Mouse (Mus musculus) lung, embryonic 16.5 days (tissue): ENCODE results near the gene Tmem97. TPM values are rescaled to one million over a fixed set of nuclear protein-coding genes. Genes with fewer than 3 reads are reported as not detected.
"Not testable (repeated sequence)": the region's sequence is repeated elsewhere in the genome, so short reads cannot be mapped to it uniquely, and the experiment has no call there.

Source experiments
- ATAC-seq: fragments of 200-750 bp; cut with Nextera tagmentation; 2 replicates; pipeline ENCODE4 v1.8.0; 2017; ENCODE audit warnings: low read depth, mild to moderate bottlenecking, moderate library complexity
- H3K27ac ChIP-seq: fragments of 300-500 bp; sonication (generic); 2 replicates; pipeline ENCODE4 v1.5.1; 2014; ENCODE audit warnings: mild to moderate bottlenecking, control low read depth, low read length
- H3K27me3 ChIP-seq: fragments of 300-500 bp; sonication (generic); 2 replicates; pipeline ENCODE4 v1.6.1; 2014; ENCODE audit warnings: low read depth, low read length, mixed read lengths; ENCODE audit not compliant: control insufficient read depth, insufficient read depth
- H3K36me3 ChIP-seq: fragments of 300-500 bp; sonication (generic); 2 replicates; pipeline ENCODE4 v1.6.1; 2014; ENCODE audit warnings: low read length; ENCODE audit not compliant: control insufficient read depth, insufficient read depth
- H3K4me1 ChIP-seq: fragments of 300-500 bp; sonication (generic); replicated peaks from 2 replicates; pipeline ENCODE4 v1.6.1; 2014; ENCODE audit warnings: low read length, mixed read lengths; ENCODE audit not compliant: control insufficient read depth, insufficient read depth
- H3K4me2 ChIP-seq: fragments of 300-500 bp; sonication (generic); 2 replicates; pipeline ENCODE4 v1.6.1; 2014; ENCODE audit warnings: low read depth, low read length, control low read depth
- H3K4me3 ChIP-seq: fragments of 300-500 bp; sonication (generic); 2 replicates; pipeline ENCODE4 v1.5.1; 2014; ENCODE audit warnings: mild to moderate bottlenecking, low read length, control low read depth
- H3K9ac ChIP-seq: fragments of 300-500 bp; sonication (generic); 2 replicates; pipeline ENCODE4 v1.6.1; 2014; ENCODE audit warnings: low read length, control low read depth
- H3K9me3 ChIP-seq: fragments of 300-500 bp; sonication (generic); 2 replicates; pipeline ENCODE4 v1.6.1; 2016; ENCODE audit warnings: low read length; ENCODE audit not compliant: control insufficient read depth
- WGBS: fragments of 180-500 bp; shearing (Covaris S2); extraction: QIAGEN DNeasy Blood & Tissue Kit; methylation state at CpG from one replicate; pipeline ENCODE4 v1.1.7; 2014; 5-methylcytosine and 5-hydroxymethylcytosine counted together
- polyA plus RNA-seq: library from polyadenylated mRNA; unstranded; fragments of >200 nt; fragmentation: Nextera tagmentation; extraction: Ambion mirVana; gene quantifications from 2 replicates; pipeline ENCODE4 v1.2.1, GENCODE M21; 2015

Gene Tmem97
- polyA plus RNA-seq, 1 experiment from 2014 or later: 71.5 TPM

GRCm38 (mm10) chr11:78536690-78537084 is 13.9 kb downstream of the Tmem97 start:
- peak overlapping the region; percentile 92 for H3K4me2 ChIP-seq
- WGBS: under 1% methylated on average over 14 of the region's 14 CpGs

GRCm38 (mm10) chr11:78536080-78536689 is 14.4 kb downstream of the Tmem97 start, which contains the start of the genes Tnfaip1 and Ift20:
Gene Tnfaip1 (minus strand): TSS chr11:78536332.
Gene Ift20 (plus strand): TSS chr11:78536361.
- H3K27me3 ChIP-seq: no peaks in the 10 kb centered on the region
- peak within 1 kb of the TSS; percentile 97 for H3K27ac ChIP-seq
- peak; percentile 98 for ATAC-seq
- WGBS: under 1% methylated on average over 52 of the region's 52 CpGs
- peak within 1 kb of the TSS; percentile 92 for H3K9ac ChIP-seq
- peaks cover 23% of the 10 kb centered on the region for H3K4me1 ChIP-seq
- no peaks in the 10 kb centered on the region for H3K9me3 ChIP-seq
- H3K4me3 ChIP-seq: peak within 1 kb of the TSS; percentile 97
- H3K4me2 ChIP-seq: peak within 1 kb of the TSS; percentile 92
- H3K36me3 ChIP-seq: peaks cover 14% of the 10 kb centered on the region

More at GRCm38 (mm10) chr11:78536690-78537084, 13.9 kb downstream of the Tmem97 start:
- peak; percentile 0; the same call in 1 of the 2 replicates for ATAC-seq
- Histone ChIP-seq H3K9ac (peak overlapping the region; percentile 89), H3K27ac (peak overlapping the region; percentile 79), H3K4me1 (peaks cover 21% of the 10 kb centered on the region), H3K4me3 (peak overlapping the region; percentile 97), H3K9me3 (no peaks in the 10 kb centered on the region), H3K36me3 (peaks cover 14% of the 10 kb centered on the region), H3K27me3 (no peaks in the 10 kb centered on the region)

GRCm38 (mm10) chr11:78535376-78536079 is 15.0 kb downstream of the Tmem97 start:
- Histone ChIP-seq H3K4me2 (peak overlapping the region; percentile 75), H3K9ac (peak overlapping the region; percentile 92), H3K4me1 (peaks cover 24% of the 10 kb centered on the region), H3K27me3 (no peaks in the 10 kb centered on the region), H3K36me3 (peaks cover 10% of the 10 kb centered on the region), H3K4me3 (peak overlapping the region; percentile 97), H3K9me3 (no peaks in the 10 kb centered on the region), H3K27ac (peak overlapping the region; percentile 97)
- peak; percentile 55 for ATAC-seq
- WGBS: under 1% methylated on average over 23 of the region's 23 CpGs

- Histone ChIP-seq H3K4me1 (peaks cover 24% of the 10 kb centered on the region), H3K27ac (peak overlapping the region; percentile 97), H3K9ac (no peak overlapping the region; the same call in 1 of the 2 replicates), H3K27me3 (no peaks in the 10 kb centered on the region), H3K4me3 (peak overlapping the region; percentile 97), H3K4me2 (peak overlapping the region; percentile 75), H3K36me3 (peaks cover 6% of the 10 kb centered on the region), H3K9me3 (no peaks in the 10 kb centered on the region)
- 52% methylated on average over 4 of the region's 4 CpGs for WGBS
- no peak for ATAC-seq
Measured at GRCm38 (mm10) chr11:78534516-78534915, 16.1 kb downstream of the Tmem97 start.

GRCm38 (mm10) chr11:78531515-78531914 is 19.1 kb downstream of the Tmem97 start:
- not testable (repeated sequence) for ATAC-seq, H3K27me3 ChIP-seq, H3K9ac ChIP-seq, H3K4me3 ChIP-seq, H3K9me3 ChIP-seq, H3K4me2 ChIP-seq
- H3K4me1 ChIP-seq: peaks cover 12% of the 10 kb centered on the region
- H3K27ac ChIP-seq: peak overlapping the region; percentile 56
- 90% methylated on average over 10 of the region's 10 CpGs for WGBS
- H3K36me3 ChIP-seq: peaks cover 28% of the 10 kb centered on the region

GRCm38 (mm10) chr11:78531046-78531445 is 19.5 kb downstream of the Tmem97 start:
- ATAC-seq: no peak
- Histone ChIP-seq H3K36me3 (peaks cover 33% of the 10 kb centered on the region), H3K4me2 (0 out of 2 replicates have a peak overlapping the region, but pooled peaks have one; percentile 22), H3K27ac (peak overlapping the region; percentile 78), H3K9ac (no peak overlapping the region), H3K27me3 (no peaks in the 10 kb centered on the region), H3K9me3 (no peaks in the 10 kb centered on the region), H3K4me3 (no peak overlapping the region), H3K4me1 (peaks cover 12% of the 10 kb centered on the region)
- WGBS: 44% methylated on average over 6 of the region's 6 CpGs

- Histone ChIP-seq H3K27me3 (no peaks in the 10 kb centered on the region), H3K4me1 (peaks cover 9% of the 10 kb centered on the region), H3K4me3 (no peak overlapping the region), H3K36me3 (peaks cover 39% of the 10 kb centered on the region), H3K9me3 (no peaks in the 10 kb centered on the region), H3K27ac (no peak overlapping the region), H3K4me2 (no peak overlapping the region), H3K9ac (no peak overlapping the region)
- ATAC-seq: no peak
- WGBS: 88% methylated on average over 12 of the region's 12 CpGs
Measured at GRCm38 (mm10) chr11:78530001-78530400, 20.6 kb downstream of the Tmem97 start.

- H3K4me2 ChIP-seq: no peak overlapping the region
- H3K9me3 ChIP-seq: no peaks in the 10 kb centered on the region
- 89% methylated on average over 9 of the region's 9 CpGs for WGBS
- no peak overlapping the region for H3K9ac ChIP-seq
- H3K27ac ChIP-seq: no peak overlapping the region
- no peak overlapping the region for H3K4me3 ChIP-seq
- peaks cover 51% of the 10 kb centered on the region for H3K36me3 ChIP-seq
- no peaks in the 10 kb centered on the region for H3K27me3 ChIP-seq
- ATAC-seq: no peak
- H3K4me1 ChIP-seq: peaks cover 4% of the 10 kb centered on the region; the same call in 1 of the 2 replicates
Measured at GRCm38 (mm10) chr11:78528714-78529113, 21.9 kb downstream of the Tmem97 start.

GRCm38 (mm10) chr11:78524838-78525237 is 25.7 kb downstream of the Tmem97 start:
- H3K36me3 ChIP-seq: peaks cover 80% of the 10 kb centered on the region
- H3K27me3 ChIP-seq: no peaks in the 10 kb centered on the region
- peak overlapping the region; percentile 43 for H3K27ac ChIP-seq
- 0 out of 2 replicates have a peak, but pooled peaks cover 2% of the 10 kb centered on the region for H3K4me1 ChIP-seq
- no peaks in the 10 kb centered on the region for H3K9me3 ChIP-seq
- no peak overlapping the region for H3K4me3 ChIP-seq
- H3K4me2 ChIP-seq: no peak overlapping the region
- peak; percentile 44 for ATAC-seq
- H3K9ac ChIP-seq: no peak overlapping the region
- WGBS: 45% methylated on average over 2 of the region's 2 CpGs
